1 mouse cellular context compared by ENCODE assay signal in the genomic region with DNA sequence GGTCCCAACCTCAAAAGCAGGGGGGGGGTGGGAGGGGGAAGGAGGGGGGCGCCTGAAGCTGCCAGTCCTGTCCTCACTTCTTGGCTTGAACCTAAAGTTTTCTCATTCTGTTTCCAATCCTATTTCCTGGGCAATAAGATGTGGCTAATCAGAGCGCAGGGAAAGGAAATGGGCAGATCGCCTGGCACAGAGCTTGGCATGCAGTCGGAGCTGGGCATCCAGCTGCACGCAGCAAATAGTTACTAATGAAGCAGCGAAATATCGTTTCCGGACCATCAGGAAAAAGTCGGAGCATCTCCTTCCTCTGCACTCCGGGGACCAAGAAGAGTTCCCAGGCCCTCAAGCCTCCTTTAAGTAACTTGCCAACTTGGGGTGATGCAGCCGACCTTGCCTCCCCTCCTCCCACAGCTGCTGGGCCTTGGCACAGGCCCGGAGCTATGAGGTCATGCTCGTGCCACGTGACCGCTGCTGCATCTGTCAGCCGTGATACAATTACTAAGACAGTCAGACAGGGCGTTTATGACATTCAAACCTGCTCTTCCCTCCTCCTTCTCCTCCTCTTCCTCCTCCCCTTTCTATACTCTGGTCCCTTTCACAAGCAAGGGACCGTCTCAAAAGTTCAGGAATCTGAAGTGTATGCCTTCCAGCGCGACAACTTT.
A peak's percentile ranks its signal among the peaks of the same experiment; 100 is the strongest.
TF ChIP-seq lines count a peak whose summit lies in the region.

No protein-coding gene starts in this region.

TF ChIP-seq in MEL, 35 proteins besides CTCF, POLR2A, EP300 and RAD21 (continued from another document):
- TF ChIP-seq SMC3 (IDR thresholded peaks at IDR 0.05; ENCODE audit: low read depth, low read length) (no peak), ELF1 (IDR thresholded peaks at IDR 0.05; ENCODE audit: low read depth, low read length) (0 out of 2 replicates have a peak, but pooled peaks have one; percentile 43), GATA1 (IDR thresholded peaks at IDR 0.05; ENCODE audit: low read depth, low read length) (no peak), MYC (IDR thresholded peaks at IDR 0.05; ENCODE audit: low read depth, low read length) (no peak), USF2 (IDR thresholded peaks at IDR 0.05; ENCODE audit: borderline replicate concordance in 1 of 2, insufficient read depth in 1 of 2, low read depth in 1 of 2, low read length in 2 of 2) (peak in 1 of 2 experiments; percentile 54; a peak in 2 of 4 replicates), USF1 (IDR thresholded peaks at IDR 0.05; ENCODE audit: low read depth, low read length) (peak; percentile 94), NRF1 (IDR thresholded peaks at IDR 0.05; ENCODE audit: insufficient read depth, low read depth, low read length, poor library complexity, severe bottlenecking) (no peak), UBTF (IDR thresholded peaks at IDR 0.05; ENCODE audit: borderline replicate concordance, insufficient read depth, low read depth, low read length) (no peak), JUND (IDR thresholded peaks at IDR 0.05; ENCODE audit: low read depth, low read length) (no peak), POLR2AphosphoS5 (IDR thresholded peaks at IDR 0.05; ENCODE audit: borderline replicate concordance, low read depth, low read length) (no peak), MXI1 (IDR thresholded peaks at IDR 0.05; ENCODE audit: low read depth, low read length) (0 out of 2 replicates have a peak, but pooled peaks have one; percentile 24), MYB (IDR thresholded peaks at IDR 0.05; ENCODE audit: low read depth, low read length) (no peak), POLR2AphosphoS2 (IDR thresholded peaks at IDR 0.05; ENCODE audit: low read length) (no peak), BHLHE40 (IDR thresholded peaks at IDR 0.05; ENCODE audit: borderline replicate concordance, low read depth, low read length) (peak; percentile 81), MEF2A (IDR thresholded peaks at IDR 0.05; ENCODE audit: extremely low read depth, insufficient replicate concordance, low read depth, low read length, poor library complexity, severe bottlenecking) (no peak), TAL1 (IDR thresholded peaks at IDR 0.05; ENCODE audit: low read length) (no peak), TBP (IDR thresholded peaks at IDR 0.05; ENCODE audit: low read depth, low read length) (no peak), ZC3H11A (IDR thresholded peaks at IDR 0.05; ENCODE audit: low read depth, low read length) (no peak), SIN3A (IDR thresholded peaks at IDR 0.05; ENCODE audit: low read length) (peak; percentile 50; the same call in 1 of the 2 replicates), KAT2A (conservative IDR thresholded peaks at IDR 0.05; ENCODE audit: low read depth, low read length) (no peak), NELFE (IDR thresholded peaks at IDR 0.05; ENCODE audit: low read depth, low read length) (no peak), RCOR1 (IDR thresholded peaks at IDR 0.05; ENCODE audit: low read depth, low read length) (no peak), HCFC1 (IDR thresholded peaks at IDR 0.05; ENCODE audit: low read depth, low read length) (no peak), MAFK (IDR thresholded peaks at IDR 0.05; ENCODE audit: borderline replicate concordance, low read depth, low read length) (no peak), ZKSCAN1 (IDR thresholded peaks at IDR 0.05; ENCODE audit: low read depth, low read length) (no peak), MAZ (IDR thresholded peaks at IDR 0.05; ENCODE audit: low read depth, low read length) (no peak), CHD2 (IDR thresholded peaks at IDR 0.05; ENCODE audit: low read length) (no peak), CHD1 (IDR thresholded peaks at IDR 0.05; ENCODE audit: low read depth, low read length) (no peak), MAX (IDR thresholded peaks at IDR 0.05; ENCODE audit: low read length) (peak; percentile 81)
